Mouse (Mus musculus) forebrain, embryonic 13.5 days (tissue): ENCODE data around the gene Sbno2. TPM values are rescaled to one million over a fixed set of nuclear protein-coding genes. Genes with fewer than 3 reads are reported as not detected.

ENCODE experiments used
- ATAC-seq: fragments of 200-750 bp; cut with Nextera tagmentation; 2 replicates; pipeline ENCODE4 v1.8.0; 2017
- H3K27ac ChIP-seq: fragments of 300-500 bp; sonication (generic); 2 replicates; pipeline ENCODE4 v1.5.1; 2015; ENCODE audit warnings: inconsistent platforms, mild to moderate bottlenecking, moderate library complexity
- H3K27me3 ChIP-seq: fragments of 300-500 bp; sonication (generic); 2 replicates; pipeline ENCODE4 v1.6.1; 2015; ENCODE audit warnings: mild to moderate bottlenecking, inconsistent platforms
- H3K36me3 ChIP-seq: fragments of 300-500 bp; sonication (generic); 2 replicates; pipeline ENCODE4 v1.6.1; 2015; ENCODE audit warnings: mild to moderate bottlenecking, inconsistent platforms; ENCODE audit not compliant: poor library complexity, severe bottlenecking
- H3K4me1 ChIP-seq: fragments of 300-500 bp; sonication (generic); 2 replicates; pipeline ENCODE4 v1.6.1; 2015; ENCODE audit warnings: inconsistent platforms
- H3K4me2 ChIP-seq: fragments of 300-500 bp; sonication (generic); 2 replicates; pipeline ENCODE4 v1.6.1; 2015; ENCODE audit warnings: inconsistent platforms, mild to moderate bottlenecking, moderate library complexity
- H3K4me3 ChIP-seq: fragments of 300-500 bp; sonication (generic); 2 replicates; pipeline ENCODE4 v1.5.1; 2015; ENCODE audit warnings: mild to moderate bottlenecking, inconsistent platforms
- H3K9ac ChIP-seq: fragments of 300-500 bp; sonication (generic); 2 replicates; pipeline ENCODE4 v1.6.1; 2015; ENCODE audit warnings: mild to moderate bottlenecking, inconsistent platforms
- H3K9me3 ChIP-seq: fragments of 300-500 bp; sonication (generic); replicated peaks from 2 replicates; pipeline ENCODE4 v1.6.1; 2016; ENCODE audit warnings: inconsistent platforms
- WGBS: fragments of 180-500 bp; shearing (Covaris S2); methylation state at CpG from one replicate; pipeline ENCODE4 v1.1.7; 2015; 5-methylcytosine and 5-hydroxymethylcytosine counted together
- polyA plus RNA-seq: library from polyadenylated mRNA; unstranded; fragments of >200 nt; fragmentation: Nextera tagmentation; extraction: Ambion mirVana; gene quantifications from 2 replicates; pipeline ENCODE4 v1.2.1, GENCODE M21; 2015

Gene Sbno2
- polyA plus RNA-seq, 1 experiment from 2014 or later = 11.6 TPM

DNA sequence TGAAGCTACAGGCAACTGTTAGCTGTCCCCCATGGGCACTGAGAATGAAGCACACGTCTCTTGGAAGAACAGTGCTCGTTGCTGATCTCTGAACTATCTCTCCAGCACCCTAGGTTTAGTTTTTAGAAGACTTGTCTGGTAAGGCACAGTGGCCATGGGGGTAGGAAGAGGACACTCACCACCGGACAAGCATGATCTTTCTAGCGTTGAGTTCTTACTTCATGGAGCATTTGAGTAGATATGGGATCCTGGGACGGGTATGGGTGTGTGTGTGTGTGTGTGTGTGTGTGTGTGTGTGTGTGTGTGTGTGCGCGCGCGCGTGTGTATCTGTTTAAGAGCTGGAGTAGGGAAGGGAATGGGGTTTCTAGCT is 35.3 kb upstream of the Sbno2 start, which contains the start of gene Cbarp:
Cbarp (minus strand) TSS at position 170 of the 370 bp plus-strand sequence.
- peak within 1 kb of the TSS; percentile 92 for H3K27ac ChIP-seq
- H3K4me2 ChIP-seq = peak within 1 kb of the TSS; percentile 97
- no peak for ATAC-seq
- H3K9ac ChIP-seq = peak within 1 kb of the TSS; percentile 50
- H3K9me3 ChIP-seq = no peaks in the 10 kb centered on the region
- peaks cover 10% of the 10 kb centered on the region for H3K27me3 ChIP-seq
- WGBS = 74% methylated on average over 10 of the region's 10 CpGs
- H3K36me3 ChIP-seq = peaks cover 29% of the 10 kb centered on the region
- peak within 1 kb of the TSS; percentile 74 for H3K4me3 ChIP-seq
- H3K4me1 ChIP-seq = peaks cover 71% of the 10 kb centered on the region

DNA sequence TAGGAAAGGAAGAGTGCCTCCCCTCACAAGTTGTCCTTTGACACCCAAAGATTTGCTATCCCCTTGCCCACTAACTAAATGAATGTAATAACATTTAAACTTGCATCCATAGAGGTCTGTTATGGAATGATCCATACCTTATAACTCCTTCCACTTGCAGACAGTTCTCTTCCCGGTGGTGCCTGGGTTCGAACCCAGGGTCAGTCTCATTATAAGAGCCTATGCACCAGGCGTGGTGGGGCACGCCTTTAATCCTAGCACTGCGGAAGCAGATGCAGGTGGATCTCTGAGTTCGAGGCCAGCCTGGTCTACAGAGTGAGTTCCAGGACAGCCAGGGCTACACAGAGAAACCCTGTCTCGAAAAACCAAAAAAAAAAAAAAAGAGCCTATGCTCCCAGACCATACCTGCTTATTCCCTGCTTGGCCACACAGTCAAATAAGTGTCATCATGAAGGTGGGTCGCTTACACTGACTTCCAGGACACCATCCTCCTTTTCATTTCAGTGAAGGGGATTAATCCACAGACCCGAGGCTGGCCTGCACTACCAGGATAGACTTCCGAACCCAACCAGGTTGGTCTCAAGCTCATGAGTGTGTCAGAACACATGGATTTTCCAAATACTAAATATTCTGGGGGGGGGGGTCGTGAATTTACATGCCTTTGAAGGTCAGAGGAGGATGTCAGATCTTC is 34.7 kb upstream of the Sbno2 start:
- no peak for ATAC-seq
- Histone ChIP-seq H3K4me1 (peaks cover 66% of the 10 kb centered on the region), H3K27ac (peak overlapping the region; percentile 92; the same call in 1 of the 2 replicates), H3K27me3 (peaks cover 10% of the 10 kb centered on the region), H3K4me2 (peak overlapping the region; percentile 96), H3K4me3 (peak overlapping the region; percentile 7; the same call in 1 of the 2 replicates), H3K9ac (no peak overlapping the region), H3K9me3 (no peaks in the 10 kb centered on the region), H3K36me3 (peaks cover 29% of the 10 kb centered on the region)
- 75% methylated on average over 11 of the region's 11 CpGs for WGBS

GRCm38 (mm10) chr10:80139439-80139775 is 34.0 kb upstream of the Sbno2 start:
- Histone ChIP-seq H3K9ac (peak overlapping the region; percentile 91), H3K9me3 (no peaks in the 10 kb centered on the region), H3K27me3 (peaks cover 10% of the 10 kb centered on the region), H3K4me3 (peak overlapping the region; percentile 74), H3K4me1 (peaks cover 63% of the 10 kb centered on the region), H3K36me3 (peaks cover 29% of the 10 kb centered on the region), H3K4me2 (peak overlapping the region; percentile 97), H3K27ac (peak overlapping the region; percentile 92)
- WGBS = 0% methylated on average over 10 of the region's 10 CpGs
- ATAC-seq = no peak

DNA sequence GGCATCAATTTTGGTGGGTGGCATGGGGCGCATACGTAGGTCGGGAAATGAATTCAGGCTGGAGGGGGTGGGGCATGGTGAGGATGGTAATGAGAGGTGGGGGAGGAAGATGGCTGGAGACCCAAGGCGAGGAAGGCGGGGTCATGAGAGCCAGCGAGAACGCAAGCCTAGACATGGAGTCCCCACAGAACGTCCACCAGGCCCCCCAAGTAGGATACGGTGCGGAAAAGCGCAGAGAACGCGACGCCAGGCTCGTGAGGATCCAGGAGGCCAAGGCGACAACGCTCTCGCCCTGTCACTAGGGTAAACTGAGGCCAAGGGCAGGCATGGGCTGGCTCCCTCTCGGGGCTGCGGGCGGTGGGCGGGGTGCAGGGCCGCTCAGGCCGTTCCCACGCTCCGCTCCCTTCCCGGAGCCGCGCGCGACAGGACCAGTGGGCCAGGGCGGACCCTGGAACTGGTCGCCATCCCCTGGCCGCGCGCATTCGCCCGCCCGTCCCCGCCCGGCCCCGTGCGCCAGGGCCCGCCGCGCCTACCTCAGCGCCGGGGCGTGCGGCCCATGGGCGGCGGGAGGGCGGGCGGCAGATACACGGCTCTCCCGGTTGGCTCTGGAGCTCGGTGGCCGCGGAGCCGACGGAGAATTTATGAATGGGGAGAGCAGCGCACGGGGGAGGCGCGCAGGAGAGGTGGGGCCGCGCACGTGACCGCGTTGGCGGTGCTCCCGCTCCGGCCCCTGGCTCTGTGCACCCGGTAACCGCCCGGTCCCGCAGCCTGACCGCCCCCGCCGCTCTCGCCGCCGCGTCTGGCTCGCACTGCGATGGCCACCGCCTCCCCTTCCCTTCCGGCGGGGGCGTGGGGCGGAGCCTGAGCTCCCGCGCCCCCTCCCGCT is 33.4 kb upstream of the Sbno2 start, which contains the start of gene Atp5d:
Atp5d (plus strand) TSS at position 80 of the 886 bp plus-strand sequence.
- peaks cover 59% of the 10 kb centered on the region for H3K4me1 ChIP-seq
- 0% methylated on average over 56 of the region's 94 CpGs for WGBS
- peak within 1 kb of the TSS; percentile 91 for H3K9ac ChIP-seq
- no peak for ATAC-seq
- peak within 1 kb of the TSS; percentile 92 for H3K27ac ChIP-seq
- peaks cover 10% of the 10 kb centered on the region for H3K27me3 ChIP-seq
- peak within 1 kb of the TSS; percentile 97 for H3K4me2 ChIP-seq
- H3K4me3 ChIP-seq = peak within 1 kb of the TSS; percentile 74
- H3K9me3 ChIP-seq = no peaks in the 10 kb centered on the region
- H3K36me3 ChIP-seq = peaks cover 29% of the 10 kb centered on the region

DNA sequence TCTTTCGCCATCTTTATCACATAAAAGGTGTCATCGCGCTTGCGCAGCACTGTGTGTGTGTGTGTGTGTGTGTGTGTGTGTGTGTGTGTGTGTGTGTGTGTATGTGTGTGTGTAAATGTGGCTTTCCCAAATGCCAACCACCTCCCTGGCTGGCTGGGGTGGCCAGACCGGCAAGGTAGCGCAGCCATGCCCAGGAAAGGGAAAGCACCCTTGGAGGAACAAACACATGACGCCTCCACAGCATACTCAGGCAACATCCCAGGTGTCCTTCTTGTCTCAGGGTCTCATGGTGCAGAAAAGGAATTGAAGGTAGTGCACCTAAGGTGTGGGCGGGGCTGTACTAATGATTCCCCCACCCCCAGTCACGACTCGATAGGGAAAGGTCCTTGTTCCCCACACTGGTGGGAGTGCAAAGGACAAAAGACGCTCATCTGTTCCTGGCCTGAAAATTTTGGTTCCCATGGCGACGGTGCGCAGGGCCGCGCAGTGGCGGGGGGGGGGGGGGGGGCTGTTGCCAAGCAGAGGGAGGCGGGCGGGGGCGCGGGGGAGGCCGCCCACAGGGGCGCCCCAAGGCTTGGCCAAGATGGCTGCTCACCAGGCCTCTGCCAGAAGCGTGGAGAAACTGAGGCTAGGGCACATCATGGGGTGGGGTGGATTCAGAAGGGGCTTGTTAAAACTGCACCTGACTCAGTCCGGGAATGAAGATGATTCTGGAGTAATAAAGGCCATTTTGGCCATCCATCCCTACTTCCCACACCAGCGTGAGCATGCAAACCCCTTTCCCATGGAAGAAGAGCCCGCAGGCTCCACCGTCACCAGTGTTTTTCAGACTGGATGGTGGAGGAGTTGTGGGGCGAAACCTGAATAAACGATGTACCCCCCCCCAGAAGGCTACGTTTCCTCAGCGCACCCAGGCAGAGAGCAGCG is 32.5 kb upstream of the Sbno2 start:
- H3K9ac ChIP-seq = peak overlapping the region; percentile 91
- peak overlapping the region; percentile 74 for H3K4me3 ChIP-seq
- H3K27me3 ChIP-seq = peaks cover 10% of the 10 kb centered on the region
- 2% methylated on average over 28 of the region's 33 CpGs for WGBS
- no peak for ATAC-seq
- H3K4me1 ChIP-seq = peaks cover 57% of the 10 kb centered on the region
- peak overlapping the region; percentile 92 for H3K27ac ChIP-seq
- peaks cover 34% of the 10 kb centered on the region for H3K36me3 ChIP-seq
- peak overlapping the region; percentile 97 for H3K4me2 ChIP-seq
- H3K9me3 ChIP-seq = no peaks in the 10 kb centered on the region

DNA sequence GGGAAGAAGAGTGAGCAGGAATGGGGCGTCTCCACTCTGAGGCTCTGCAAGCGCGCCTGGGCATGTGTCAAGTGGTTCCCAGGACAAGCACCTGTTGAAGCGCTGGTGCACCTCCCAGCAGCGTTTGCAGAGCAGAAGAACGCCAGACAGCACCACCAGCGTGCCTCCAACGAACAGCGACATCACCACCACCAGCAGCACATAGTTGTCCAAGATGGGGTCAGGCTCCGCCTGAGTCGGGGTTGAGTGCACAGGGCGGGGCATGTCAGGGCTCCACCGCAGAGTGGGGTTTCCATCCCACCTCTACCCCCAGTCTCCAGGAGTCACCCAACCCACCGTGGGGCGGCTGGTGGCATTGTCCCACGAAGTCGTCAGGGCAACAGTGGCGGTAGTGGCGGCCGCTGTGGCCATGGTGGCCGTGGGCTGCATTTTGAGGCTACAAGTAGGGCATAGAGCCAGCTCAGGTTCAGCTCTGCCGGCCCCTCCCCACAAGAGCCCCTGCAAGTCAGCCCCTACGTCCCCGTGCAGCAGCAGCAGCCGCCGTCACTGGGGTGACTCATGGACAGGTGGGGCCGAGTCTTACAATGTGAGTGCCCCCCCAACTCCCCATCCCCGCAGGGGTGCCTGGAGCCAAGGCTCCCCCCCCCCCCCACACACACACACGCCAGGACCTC is 31.7 kb upstream of the Sbno2 start:
- Histone ChIP-seq H3K36me3 (peaks cover 42% of the 10 kb centered on the region), H3K27me3 (peaks cover 10% of the 10 kb centered on the region), H3K4me1 (peaks cover 58% of the 10 kb centered on the region), H3K9ac (peak overlapping the region; percentile 91), H3K9me3 (no peaks in the 10 kb centered on the region), H3K27ac (peak overlapping the region; percentile 92), H3K4me3 (peak overlapping the region; percentile 74), H3K4me2 (peak overlapping the region; percentile 97)
- ATAC-seq = no peak
- WGBS = 3% methylated on average over 29 of the region's 29 CpGs

- Histone ChIP-seq H3K4me3 (peak overlapping the region; percentile 74), H3K27me3 (peaks cover 10% of the 10 kb centered on the region), H3K4me2 (peak overlapping the region; percentile 97), H3K36me3 (peaks cover 49% of the 10 kb centered on the region), H3K4me1 (peaks cover 61% of the 10 kb centered on the region), H3K9me3 (no peaks in the 10 kb centered on the region), H3K27ac (peak overlapping the region; percentile 92; the same call in 1 of the 2 replicates), H3K9ac (peak overlapping the region; percentile 91)
- ATAC-seq = no peak
- WGBS = 21% methylated on average over 45 of the region's 49 CpGs
These were observed 31.0 kb upstream of the Sbno2 start for GRCm38 (mm10) chr10:80136179-80136951.

- Histone ChIP-seq H3K27me3 (peaks cover 10% of the 10 kb centered on the region), H3K9ac (no peak overlapping the region), H3K4me1 (peaks cover 59% of the 10 kb centered on the region), H3K36me3 (peaks cover 56% of the 10 kb centered on the region), H3K9me3 (no peaks in the 10 kb centered on the region), H3K4me2 (no peak overlapping the region), H3K4me3 (no peak overlapping the region), H3K27ac (no peak overlapping the region)
- 81% methylated on average over 1 of the region's 1 CpGs for WGBS
- ATAC-seq = no peak
These were observed 30.3 kb upstream of the Sbno2 start for GRCm38 (mm10) chr10:80135641-80136040.

- Histone ChIP-seq H3K4me3 (no peak overlapping the region), H3K9ac (no peak overlapping the region), H3K9me3 (no peaks in the 10 kb centered on the region), H3K27me3 (peaks cover 10% of the 10 kb centered on the region), H3K4me1 (peaks cover 56% of the 10 kb centered on the region), H3K36me3 (peaks cover 61% of the 10 kb centered on the region), H3K4me2 (no peak overlapping the region), H3K27ac (no peak overlapping the region; the same call in 1 of the 2 replicates)
- 91% methylated on average over 10 of the region's 10 CpGs for WGBS
- ATAC-seq = no peak
These were observed 29.8 kb upstream of the Sbno2 start for GRCm38 (mm10) chr10:80135161-80135560.

DNA sequence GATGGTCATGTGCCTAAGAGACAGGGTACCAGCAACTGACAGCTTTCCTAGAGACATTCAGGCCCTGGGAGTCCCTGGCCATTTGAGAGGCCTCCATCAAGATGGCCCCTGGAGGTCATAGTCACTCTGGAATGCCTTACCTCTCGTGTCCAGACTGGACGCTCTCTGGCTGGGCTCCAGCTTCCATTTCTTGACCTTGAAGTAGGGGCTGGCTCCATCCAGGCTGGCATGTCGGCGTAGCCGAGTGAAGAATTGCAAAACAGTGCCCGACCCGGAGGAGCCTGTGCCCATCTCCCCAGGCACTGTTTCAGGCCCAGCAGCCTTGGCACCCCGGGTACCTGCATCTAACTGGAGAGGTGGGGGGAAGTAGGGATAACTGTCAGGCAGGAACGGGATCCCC is 29.1 kb upstream of the Sbno2 start:
- no peaks in the 10 kb centered on the region for H3K9me3 ChIP-seq
- no peak for ATAC-seq
- H3K4me2 ChIP-seq = no peak overlapping the region
- peaks cover 53% of the 10 kb centered on the region for H3K4me1 ChIP-seq
- H3K4me3 ChIP-seq = no peak overlapping the region
- H3K27me3 ChIP-seq = peaks cover 10% of the 10 kb centered on the region
- H3K9ac ChIP-seq = no peak overlapping the region
- H3K36me3 ChIP-seq = peaks cover 68% of the 10 kb centered on the region
- 93% methylated on average over 9 of the region's 9 CpGs for WGBS
- no peak overlapping the region; the same call in 1 of the 2 replicates for H3K27ac ChIP-seq
